Mouse (Mus musculus) kidney, adult 2 months (tissue): ENCODE data around the gene Ppef1.

Source experiments
- CTCF ChIP-seq: fragments of 200-500 bp; conservative IDR thresholded peaks from 2 replicates; pipeline ENCODE4 v1.5.1; 2011; ENCODE audit warnings: low read depth, mild to moderate bottlenecking, control low read depth, low read length, moderate library complexity, mixed read lengths; ENCODE audit not compliant: insufficient read depth, insufficient read length
- POLR2A ChIP-seq: fragments of 200-500 bp; IDR thresholded peaks from one replicate; pipeline ENCODE4 v1.6.1; 2011; ENCODE audit warnings: low read depth, low read length, control low read depth

DNA sequence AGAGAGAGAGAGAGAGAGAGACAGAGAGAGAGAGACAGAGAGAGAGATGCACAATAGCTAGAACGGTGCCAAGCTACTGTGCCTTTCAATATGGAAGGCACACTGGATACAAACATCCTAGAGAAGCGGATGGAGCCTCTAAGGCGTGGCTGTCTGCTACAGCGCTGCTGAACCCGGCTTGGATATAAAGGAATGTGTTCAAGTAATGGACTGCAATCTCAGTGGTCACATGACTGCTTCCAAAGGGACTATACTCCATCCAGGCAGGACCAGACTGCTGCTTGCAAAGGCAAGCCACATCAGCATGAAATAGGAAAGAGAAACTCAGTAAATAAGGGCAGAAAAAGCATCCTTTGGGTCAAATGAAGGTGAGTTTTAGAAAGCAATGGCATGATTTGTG lies at the start of gene Ppef1:
- TF ChIP-seq CTCF = no peak
- TF ChIP-seq POLR2A = no peak
